Mouse (Mus musculus): Measurements from ENCODE around the gene Tspan14.

Tspan14 gene

DNA sequence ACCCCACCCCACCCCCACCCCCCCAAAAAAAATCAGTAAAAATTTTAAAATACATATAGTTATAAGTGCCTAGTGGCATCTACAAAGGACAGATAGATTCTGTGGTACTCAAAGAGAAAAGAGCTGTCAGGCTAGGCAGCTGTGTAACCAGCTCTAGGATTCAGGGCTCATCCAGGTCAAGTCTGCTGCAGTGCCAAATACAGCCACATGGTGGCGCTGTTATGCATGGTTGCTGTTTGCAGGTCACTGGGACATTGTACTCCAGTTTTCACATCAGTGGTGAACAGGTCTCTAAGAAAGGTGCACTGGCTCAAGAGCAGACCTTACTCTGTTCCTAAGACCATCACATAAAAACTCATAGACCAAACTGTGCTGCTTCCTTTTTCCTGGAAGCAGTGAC, 49.0 kb downstream of the Tspan14 start:
- DNase-seq (ENCODE audit: low spot score): peak; percentile 88

DNA sequence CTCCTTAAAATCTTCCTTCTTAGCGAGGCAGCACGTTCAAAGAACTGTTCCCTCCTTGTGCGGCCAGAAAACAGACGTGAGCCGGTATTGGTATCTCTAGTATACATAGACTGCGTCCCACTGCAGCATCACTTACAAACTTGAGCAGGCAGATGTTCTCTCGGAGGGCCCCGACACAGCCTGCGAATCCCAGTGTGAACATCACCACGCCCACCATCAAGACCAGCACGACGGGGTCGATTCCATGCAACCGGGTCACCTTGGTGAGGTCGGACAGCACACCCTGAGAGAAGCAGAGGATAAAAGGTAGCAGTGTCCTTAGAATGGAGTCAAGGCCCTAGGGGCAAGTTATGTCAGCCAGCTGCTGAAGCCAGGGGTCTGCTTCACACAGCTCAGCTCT, 49.9 kb downstream of the Tspan14 start:
- DNase-seq (ENCODE audit: low spot score): no peak

DNA sequence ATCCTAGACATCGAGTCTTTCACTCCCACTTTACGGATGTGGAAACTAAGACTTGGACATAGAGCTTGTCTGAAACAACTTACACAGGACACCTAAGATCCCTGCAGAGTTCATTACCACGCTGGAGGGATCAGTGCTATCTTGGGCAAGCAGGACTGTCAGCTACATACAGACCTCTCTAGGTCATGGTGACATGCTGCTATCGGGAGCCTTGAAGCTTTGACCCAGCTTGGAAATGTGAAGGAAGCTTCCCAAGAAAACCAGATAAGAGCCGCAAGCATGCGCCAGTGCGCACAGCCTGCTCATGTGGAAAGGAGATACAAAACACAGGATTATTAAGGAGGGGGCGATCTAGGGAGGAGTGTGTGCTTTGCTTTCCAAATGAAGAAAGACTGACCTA, 50.8 kb downstream of the Tspan14 start:
- DNase-seq (ENCODE audit: low spot score): peak; percentile 53

DNA sequence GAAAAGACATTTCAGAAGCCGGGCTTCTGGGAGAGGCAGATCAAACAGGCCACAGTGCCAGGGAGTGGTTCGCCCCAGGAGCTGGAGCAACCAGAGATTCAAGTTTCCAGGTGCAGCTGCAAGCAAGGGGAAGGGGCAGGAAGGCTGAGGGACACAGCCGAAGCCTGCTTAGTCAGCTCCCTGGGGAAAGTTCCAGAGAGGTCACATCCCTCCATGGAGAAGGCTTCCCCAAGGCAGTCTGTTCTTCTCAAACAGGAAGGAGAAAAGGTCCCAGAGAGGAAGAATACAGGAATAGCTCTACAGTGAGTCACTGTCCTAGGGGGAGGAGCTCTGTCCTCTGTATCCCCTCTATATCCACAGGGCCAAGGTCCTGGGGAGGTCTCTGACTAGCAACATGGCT, 51.9 kb downstream of the Tspan14 start:
- no peak for DNase-seq (ENCODE audit: low spot score)

DNA sequence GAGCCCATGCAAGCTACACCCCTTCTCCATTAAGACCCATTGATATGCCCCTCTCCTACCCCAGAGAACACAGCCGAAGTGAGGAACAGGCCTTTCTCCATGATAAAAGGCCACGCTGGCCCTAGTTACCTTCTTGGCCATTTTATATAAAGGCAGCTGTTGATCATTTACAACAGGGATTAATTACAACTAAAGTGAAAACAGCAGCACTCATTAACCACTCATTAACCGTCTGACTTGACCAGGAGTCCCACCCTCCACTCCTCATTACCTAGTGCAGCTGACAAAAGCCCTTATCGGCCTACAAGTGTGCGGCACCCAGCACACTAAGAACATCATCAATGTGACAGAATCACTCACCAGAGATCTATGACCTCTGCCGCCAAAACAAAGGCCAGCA, 52.9 kb downstream of the Tspan14 start:
- DNase-seq (ENCODE audit: low spot score): no peak

DNA sequence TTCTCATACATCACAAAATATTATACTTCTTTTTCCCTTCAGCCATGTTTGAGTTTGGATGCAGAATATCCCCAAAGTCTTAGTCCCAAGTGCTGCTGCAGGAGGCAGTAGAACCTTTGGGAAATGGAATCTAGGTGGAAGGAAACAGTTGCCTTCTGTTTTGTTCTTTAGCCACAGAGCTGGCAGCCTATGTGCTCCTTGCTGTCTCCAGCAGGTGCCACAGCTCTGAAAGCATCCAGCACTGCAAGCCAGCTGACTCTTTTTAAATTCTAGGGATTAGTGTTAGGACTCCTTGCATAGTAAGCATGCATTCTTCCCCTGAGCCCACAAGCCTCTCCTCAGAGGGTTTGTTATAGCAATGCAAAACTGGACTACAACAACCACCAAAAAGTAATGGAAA, 55.1 kb downstream of the Tspan14 start:
- no peak for DNase-seq (ENCODE audit: low spot score)

DNA sequence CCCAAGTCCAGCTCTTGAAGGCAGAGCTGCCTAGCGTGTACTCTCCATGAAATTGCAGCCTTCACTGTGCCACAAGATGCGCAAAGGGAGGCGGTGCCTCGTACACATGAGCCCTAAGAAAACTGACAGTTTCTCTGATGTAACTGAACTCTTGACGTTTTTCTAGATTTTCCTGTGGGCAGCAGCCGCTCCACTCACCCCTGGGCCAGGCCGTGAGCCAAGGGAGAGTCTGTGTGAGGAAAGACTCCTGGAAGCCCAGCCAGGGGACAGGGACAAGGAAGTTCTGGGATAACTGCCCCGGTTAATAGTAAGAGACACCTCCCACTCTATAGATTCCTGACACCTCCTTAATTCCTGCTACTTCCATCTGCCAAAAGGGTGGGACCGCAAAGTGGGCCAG, 57.8 kb downstream of the Tspan14 start:
- no peak for DNase-seq (ENCODE audit: low spot score)

DNA sequence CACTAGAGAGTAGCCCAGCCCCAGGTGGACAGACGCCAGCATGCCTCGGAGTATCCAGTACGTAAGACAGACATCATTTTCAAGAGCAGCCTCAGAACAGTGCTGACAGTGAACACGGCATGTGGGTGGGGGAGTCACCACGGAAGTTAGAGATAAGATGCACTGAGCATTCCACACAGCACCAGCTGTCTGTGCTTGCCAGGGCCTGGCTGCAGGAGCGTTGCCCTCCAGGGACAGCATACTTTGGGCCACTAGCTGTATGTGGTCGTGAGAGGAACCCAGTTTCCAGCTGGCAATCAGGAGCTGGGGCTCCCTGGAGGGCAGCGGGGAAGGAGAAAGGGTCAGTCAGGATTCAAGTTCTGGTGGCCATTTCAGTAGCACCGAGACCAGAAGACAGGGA, 59.8 kb downstream of the Tspan14 start:
- DNase-seq (ENCODE audit: low spot score): no peak

DNA sequence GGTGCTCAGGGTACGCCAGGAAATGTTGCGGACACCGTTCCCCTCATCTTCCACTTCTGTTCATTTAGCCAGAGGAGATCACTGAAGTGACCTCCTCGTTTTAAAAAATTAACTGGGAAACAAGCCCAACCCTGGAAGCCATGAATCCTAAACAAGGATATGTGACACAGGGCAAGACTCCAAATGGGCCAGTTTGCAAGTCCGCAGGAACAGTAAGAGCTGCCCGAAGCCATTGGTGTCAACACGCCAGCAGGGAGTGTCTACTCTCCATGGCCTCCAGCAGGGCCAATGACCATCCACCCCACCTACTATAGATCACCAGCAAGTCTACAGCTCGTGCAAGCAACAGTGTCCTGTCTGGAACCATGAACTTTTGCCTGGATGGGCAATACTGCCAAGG, 60.8 kb downstream of the Tspan14 start:
- no peak for DNase-seq (ENCODE audit: low spot score)

DNA sequence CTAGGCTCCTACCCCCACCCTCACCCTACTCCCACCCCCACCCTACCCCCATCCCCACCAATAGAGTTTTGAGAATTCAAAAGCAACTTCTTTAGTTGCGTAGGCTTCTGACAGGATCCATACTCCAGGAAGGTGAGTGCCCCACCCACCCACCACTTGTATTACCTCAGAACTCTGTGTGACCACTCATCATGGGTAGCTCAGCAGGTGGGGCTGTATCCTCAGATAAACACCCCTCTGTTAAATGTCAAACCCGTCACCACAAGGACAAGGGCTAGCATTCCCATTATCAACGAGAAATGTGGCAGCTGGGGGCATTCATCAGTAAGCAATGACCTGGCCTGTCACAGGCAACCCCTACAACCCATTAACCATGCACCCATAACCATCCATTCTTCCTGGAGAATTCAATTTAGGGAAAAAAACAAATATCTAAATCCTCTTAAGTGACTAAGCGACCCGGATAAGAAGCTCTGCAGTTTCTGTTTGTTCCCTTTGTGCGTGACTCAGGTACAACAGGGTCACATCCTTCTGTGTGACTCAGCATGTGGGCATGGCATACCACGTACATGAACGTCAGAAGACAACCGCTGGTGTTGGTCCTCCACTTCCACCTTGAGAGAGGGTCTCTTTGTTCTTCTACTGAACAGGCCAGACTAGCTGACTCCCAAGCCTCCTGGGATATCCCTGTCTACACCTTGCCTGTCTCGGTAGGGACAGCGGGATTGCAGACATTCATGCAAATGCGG, 64.1 kb downstream of the Tspan14 start:
- no peak for DNase-seq (ENCODE audit: low spot score)

DNA sequence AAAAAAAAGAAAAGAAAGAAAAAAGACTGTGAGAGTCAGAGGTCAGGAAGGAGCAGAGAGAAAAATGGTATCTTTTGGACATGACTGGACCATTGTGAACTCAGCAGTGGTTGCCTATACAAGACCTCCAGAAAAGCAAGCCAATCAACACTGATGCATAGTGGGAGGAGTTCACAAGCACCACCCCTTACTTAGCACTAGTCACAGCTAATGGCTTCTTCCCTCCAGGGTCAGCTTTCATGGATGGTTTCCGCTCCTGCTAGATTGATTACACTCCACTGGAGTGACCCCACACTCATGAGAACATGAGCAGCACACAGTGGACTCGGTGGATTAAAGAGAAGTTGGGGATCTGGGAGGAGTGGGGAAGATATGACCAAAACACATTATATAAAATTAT, 66.3 kb downstream of the Tspan14 start:
- no peak for DNase-seq (ENCODE audit: low spot score)

DNA sequence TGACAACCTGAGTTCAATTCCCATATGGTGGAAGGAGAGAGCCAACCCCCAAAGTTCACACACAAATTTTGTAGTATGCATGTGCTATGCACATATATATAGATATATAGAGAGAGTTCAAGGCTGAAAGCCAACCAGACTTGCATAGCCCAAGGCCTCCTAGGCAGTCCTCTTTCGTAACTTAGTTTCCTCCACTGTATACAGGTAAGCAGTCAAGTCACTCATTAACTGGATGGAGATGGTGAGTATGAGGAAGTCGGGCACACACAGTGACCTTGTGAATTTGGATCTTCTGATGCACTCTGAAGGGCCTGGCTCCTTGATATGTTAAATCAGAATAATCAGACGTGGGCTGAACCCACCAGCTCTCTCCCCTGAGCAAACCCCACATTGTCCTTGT, 68.7 kb downstream of the Tspan14 start:
- DNase-seq (ENCODE audit: low spot score): no peak

DNA sequence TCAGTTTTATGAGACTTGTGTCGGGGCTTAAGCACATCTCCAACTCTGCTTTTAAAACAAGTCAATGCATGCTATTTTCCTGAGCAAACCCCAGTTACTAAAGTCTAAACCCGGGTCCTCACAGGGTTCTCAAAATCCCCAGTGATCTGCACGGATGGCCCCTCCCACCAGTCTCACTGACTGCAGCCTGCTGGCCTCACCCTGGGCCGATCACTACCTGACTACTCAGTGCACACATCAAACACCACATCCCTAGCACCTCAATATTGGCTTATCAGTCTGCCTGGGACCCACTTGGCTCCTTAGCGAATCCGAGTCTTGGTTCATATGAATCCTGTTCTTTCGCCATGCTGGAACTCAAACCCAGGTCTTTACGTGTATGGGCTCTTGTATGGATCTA, 70.9 kb downstream of the Tspan14 start:
- no peak for DNase-seq (ENCODE audit: low spot score)

DNA sequence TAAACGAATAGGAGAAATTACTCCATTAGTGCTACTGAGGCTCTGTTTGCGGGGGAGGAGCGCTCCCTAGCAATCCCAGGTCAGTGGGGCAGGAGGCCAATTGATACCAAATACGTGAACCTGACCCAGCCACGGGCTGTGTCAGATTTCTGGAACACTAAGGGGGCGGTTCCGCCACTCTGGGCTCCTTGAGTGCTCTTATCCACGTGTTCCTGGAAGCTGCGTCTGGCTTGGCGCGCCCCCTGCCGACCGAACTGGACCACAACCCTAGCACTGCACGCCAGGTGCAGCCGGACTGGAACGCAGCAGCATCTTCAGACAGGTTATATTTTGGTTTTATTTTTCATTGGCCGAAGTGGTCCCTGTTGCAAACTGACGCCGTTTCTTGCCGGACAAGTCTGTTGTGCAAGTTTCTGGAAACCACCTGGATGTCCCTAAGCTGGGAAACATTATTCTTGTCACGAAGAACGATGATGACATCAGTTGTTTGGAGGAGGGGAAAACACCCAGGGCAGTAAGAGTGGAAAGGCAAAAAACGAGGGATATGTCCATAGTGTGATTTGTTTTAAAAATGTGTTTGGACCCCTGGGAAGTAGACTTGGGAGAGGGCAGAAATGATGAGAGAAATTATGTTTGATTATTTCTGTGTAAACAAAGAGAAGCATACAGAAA, 71.9 kb downstream of the Tspan14 start:
- peak; percentile 82 for DNase-seq (ENCODE audit: low spot score)

DNA sequence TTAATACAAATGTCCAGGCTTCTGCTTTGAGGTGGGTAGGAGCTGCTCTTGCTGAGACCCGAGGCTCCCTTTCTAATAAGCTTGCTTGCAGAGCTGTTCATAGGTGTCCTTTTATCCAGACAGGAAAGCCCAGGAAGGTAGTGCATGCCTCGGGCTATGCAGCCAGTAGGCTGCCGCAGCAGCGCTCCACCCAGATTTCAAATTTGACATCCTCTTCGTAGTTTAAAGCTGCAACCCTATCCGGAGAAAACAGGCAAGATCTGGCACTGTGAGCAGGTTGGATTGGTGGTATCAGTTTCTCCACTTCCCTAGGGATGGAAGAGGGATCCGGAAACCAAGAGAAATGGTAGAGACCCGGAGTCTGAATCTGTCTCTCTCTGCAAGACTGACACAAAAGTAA, 72.7 kb downstream of the Tspan14 start:
- no peak for DNase-seq (ENCODE audit: low spot score)

DNA sequence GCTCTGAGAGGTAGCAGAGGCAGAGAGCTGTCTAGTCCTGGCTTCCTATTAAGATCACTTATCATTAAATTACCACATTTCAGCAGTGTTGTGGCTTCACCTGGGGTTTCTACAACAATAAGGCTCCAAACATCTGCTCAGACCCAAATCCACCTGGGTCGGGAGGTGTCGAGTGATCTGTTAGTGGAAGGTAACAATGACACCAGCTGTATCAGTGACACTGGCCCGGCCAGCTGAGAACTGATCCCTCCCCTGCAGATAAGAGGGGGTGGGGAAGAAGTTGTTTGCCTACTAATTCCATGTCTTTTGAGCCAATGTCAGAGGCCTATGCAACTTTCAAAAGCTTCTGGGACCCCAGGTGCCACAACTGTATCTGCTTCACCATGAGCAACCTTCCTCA, 73.4 kb downstream of the Tspan14 start, which contains the start of gene Sh2d4b:
TSS of gene Sh2d4b (minus strand) at position 71 of the 400 bp plus-strand sequence.
- no peak for DNase-seq (ENCODE audit: low spot score)

DNA sequence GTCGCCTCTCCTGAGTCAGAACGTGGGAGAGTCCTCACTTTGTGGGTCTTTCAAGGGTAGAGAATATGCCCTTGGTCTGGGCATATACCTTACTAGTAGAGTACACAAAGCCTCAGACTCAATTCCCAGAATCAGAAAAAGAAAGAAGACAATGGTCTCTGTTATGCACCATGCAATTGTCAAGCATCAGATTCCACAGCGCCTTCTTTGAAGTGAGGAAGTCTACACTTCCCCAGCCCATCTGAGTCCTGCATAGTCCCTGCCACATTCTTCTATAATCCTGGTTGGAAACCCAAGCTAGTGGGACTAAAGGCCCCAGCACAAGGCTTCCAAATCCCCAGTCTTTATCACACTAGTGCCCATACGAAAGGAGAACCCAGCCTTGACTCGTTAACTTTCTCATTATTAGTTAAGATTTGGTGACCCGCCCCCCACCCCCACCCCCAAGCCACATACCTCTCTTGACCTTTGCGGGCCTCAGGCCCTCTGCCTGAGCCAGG, 74.2 kb downstream of the Tspan14 start:
- DNase-seq (ENCODE audit: low spot score): no peak

DNA sequence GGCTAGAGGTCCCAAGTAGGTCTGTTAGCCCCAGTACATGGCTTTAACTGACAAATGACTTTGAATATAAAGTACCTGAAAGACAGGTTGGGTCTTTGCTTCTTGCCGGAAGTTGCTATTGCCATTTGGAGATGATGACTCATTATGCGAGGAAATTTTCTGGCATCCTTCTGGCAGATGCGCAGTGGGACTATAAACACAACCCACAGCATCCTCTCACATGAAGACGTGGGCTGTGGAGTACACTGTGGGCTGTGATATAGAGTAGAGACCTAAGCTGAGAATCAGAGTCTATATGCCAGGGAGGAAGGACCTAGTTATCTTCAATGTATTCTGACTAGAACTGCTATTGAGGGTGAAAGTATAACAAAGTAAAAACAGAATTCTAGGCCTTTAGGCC, 75.1 kb downstream of the Tspan14 start:
- DNase-seq (ENCODE audit: low spot score): no peak

DNA sequence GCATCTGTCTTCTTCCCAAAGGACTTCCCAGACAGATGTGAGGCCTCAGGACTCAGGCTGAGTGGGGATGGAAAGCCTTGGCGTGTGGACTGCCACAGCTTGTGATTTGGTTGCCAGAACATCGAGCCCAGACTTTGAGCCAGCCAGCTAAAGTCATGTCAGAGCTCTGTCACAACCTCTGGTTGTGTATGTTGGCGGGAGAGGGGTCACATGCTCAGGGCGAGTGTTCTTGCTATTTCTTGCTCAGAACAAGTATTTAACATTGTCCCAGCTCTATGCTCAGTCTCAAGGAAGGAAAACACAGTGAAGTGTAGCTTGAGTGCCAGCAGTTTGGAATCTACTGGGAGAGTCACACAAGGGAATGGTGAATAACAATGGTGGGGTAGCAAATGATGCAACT, 76.9 kb downstream of the Tspan14 start:
- DNase-seq (ENCODE audit: low spot score): no peak

DNA sequence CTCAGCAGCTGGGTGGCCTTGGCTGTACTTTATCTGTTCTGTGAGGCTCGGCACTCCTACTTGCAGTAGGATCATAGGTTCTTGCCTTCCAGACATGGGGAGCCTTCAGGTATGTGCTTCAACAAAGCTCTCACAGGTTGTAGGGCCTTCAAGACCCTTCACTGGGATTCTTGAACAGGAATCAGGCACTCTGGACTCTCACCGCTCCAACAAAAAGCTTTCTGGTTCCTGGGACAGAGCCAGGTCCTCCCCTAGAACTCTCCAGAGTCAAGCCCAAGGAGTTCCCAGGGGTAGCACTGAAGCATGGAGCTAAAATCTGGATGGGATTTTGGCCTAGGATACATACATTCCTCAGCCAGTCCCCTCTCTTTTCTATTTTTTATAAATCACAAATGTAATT, 77.4 kb downstream of the Tspan14 start:
- no peak for DNase-seq (ENCODE audit: low spot score)

DNA sequence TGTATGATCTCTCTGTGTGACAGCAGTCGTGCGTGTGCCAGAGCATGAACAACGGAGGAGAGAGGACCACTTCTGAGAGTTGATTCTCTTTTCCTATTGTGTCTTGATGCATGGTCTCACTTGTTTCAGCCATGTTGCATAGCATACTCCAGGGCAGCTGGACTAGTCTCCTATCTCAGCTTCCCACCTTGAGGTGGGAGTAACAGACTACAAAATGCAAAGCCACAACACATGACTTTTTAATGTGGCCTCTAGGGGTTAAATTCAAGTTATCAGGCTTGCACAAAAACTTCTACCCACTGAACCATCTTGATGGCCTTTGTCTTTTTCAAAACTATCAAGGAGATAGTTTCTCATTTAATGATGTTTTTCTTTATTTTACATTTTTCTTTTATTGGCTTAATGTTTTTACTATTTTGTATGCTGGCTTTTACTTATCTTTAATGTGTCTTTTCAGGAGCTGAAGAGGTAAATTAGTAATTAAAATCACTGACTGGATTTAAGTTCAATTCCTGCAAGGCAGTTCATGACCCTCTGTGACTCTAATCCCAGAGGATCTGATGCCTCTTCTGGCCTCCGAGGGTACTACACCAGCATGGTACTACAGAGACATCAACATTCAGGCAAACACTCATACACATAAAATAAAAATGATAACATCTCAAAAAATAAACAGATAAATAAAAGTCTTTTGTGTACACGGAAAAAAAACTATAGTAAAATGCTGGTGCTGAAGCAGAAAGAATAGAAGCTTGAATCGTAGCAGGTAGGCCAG, 80.0 kb downstream of the Tspan14 start:
- no peak for DNase-seq (ENCODE audit: low spot score)

DNA sequence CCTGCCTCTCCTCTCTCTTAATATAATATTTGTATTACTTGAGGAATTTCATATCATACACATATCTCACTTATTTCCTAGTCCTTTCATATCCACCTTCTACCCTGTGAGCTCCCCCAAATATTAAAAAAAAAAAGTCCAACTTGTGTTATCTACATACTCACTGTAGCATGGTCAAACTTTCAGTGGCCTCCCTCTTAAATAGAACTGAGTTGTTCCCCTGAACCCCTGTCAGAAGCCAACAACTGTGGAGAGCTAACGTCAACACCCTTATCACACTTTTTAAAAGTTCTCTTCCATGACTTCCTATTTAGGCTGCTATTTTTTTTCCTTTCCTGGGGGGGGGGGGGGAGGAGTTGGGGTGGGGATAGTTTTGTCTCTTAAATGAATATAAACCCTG, 80.9 kb downstream of the Tspan14 start:
- DNase-seq (ENCODE audit: low spot score): no peak

DNA sequence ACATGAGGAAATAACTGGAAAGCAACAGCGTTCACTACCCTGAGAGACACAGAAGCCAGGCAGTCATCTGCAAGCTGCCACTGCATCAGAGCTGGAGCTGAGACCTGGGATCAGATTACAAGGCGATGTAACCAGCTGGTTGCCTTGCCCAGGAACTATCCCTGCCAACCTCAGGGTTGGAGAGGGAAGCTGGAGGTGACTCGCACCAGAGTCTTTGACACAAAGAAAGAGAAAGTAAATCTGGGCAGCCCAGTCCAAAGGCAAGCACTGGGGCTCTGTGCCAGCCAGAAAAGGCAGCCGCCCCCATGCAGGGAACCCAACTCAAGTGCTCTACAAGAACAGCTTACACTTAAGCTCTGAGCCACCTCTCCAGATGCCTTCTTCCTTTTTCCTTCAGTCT, 81.4 kb downstream of the Tspan14 start:
- peak; percentile 14 for DNase-seq (ENCODE audit: low spot score)
